In the genomic region with DNA sequence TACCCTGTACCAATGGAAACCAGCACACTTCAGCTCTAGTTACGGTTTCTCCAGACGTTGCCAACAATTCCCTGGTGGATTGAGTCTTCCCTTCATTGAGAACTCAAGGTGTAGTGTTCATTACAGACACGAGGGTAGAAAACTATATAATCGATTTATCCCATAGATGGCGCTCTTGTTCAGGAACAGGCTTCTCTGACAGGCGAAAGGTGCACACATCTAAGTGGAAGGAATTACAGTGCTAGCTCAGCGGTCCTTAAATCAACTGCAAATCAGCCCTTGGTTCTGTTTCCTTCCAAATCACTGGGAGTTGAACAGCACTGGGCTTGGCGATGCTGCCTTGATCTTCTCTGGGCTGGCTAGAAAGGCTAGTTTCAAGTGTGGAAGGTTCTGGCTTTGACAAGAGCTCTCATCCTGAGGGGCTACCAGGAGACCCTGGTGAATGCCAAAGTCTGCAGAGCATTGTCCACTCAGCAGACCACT, we compare ENCODE assay signal across 9 mouse cellular contexts.
DNase-seq lines count a peak whose midpoint lies in the region; ATAC-seq and TF ChIP-seq lines count a peak whose summit lies in the region.
"Had no signal": no experiment of that assay in that cellular context is flagged by ENCODE, and none has a peak within 500 bp of the region (broad histone marks: within the 10 kb centered on the region; RNA-seq: fewer than 3 reads in every experiment).

No protein-coding gene starts in this region.

- H3K9me3 ChIP-seq in hindbrain, embryonic 11.5 days (ENCODE audit: control insufficient read depth, low read length), result no peaks in the 10 kb centered on the region
- H3K9me3 ChIP-seq: embryonic facial prominence, embryonic 13.5 days had no signal

- H3K4me2 ChIP-seq in hindbrain, embryonic 11.5 days (replicated peaks; ENCODE audit: low read depth, low read length), result no peak overlapping the region
- H3K4me2 ChIP-seq: embryonic facial prominence, embryonic 13.5 days had no signal

- no peaks in the 10 kb centered on the region for H3K36me3 ChIP-seq in hindbrain, embryonic 11.5 days (ENCODE audit: control insufficient read depth, insufficient read depth, low read length)
- H3K36me3 ChIP-seq: embryonic facial prominence, embryonic 13.5 days had no signal

- no peaks in the 10 kb centered on the region for H3K4me1 ChIP-seq in hindbrain, embryonic 11.5 days (replicated peaks; ENCODE audit: control insufficient read depth, insufficient read depth, low read length)
- H3K4me1 ChIP-seq: embryonic facial prominence, embryonic 13.5 days had no signal

- CTCF ChIA-PET in Patski (lab: Charles Lee), result interaction anchor here (0.7 to 5.4 kb wide), 3 partner anchors 17 to 765 kb away, joined by 3 to 22 read pairs (median 3); no protein-coding TSS in a partner anchor

- POLR2A ChIA-PET in Patski (lab: Charles Lee), result no interaction called here

- H3K9ac ChIP-seq in hindbrain, embryonic 11.5 days (ENCODE audit: low read depth, low read length), result no peak overlapping the region
- H3K9ac ChIP-seq: embryonic facial prominence, embryonic 13.5 days had no signal

- in situ Hi-C loops in Patski (cut with MboI; ENCODE audit: low pct_unique_long_range_greater_than_20kb), result no loop called here

- peaks cover 70% of the 10 kb centered on the region for H3K27me3 ChIP-seq in Patski
- H3K27me3 ChIP-seq in hindbrain, embryonic 11.5 days (ENCODE audit: control insufficient read depth, insufficient read depth, low read length), result no peaks in the 10 kb centered on the region
- H3K27me3 ChIP-seq: embryonic facial prominence, embryonic 13.5 days had no signal

- H3K27ac ChIP-seq in hindbrain, embryonic 11.5 days (ENCODE audit: low read depth, low read length), result no peak overlapping the region
- H3K27ac ChIP-seq: embryonic facial prominence, embryonic 13.5 days had no signal

- TF ChIP-seq CTCF in Patski (IDR thresholded peaks at IDR 0.05), result peak; percentile 63

- ATAC-seq in Patski, result peak; percentile 79
- ATAC-seq in hindbrain, embryonic 11.5 days (ENCODE audit: low FRiP score), result peak; percentile 73

- peak; percentile 53 for DNase-seq in 416B (ENCODE audit: low read depth)
- peak; percentile 2 for DNase-seq in Patski (ENCODE audit: low read depth, low spot score)
- peak; percentile 69 for DNase-seq in embryo, embryonic 11.5 days (ENCODE audit: low read depth, low spot score)
- peak; percentile 77 for DNase-seq in hindbrain, embryonic 11.5 days (ENCODE audit: low spot score)
- peak; percentile 76 for DNase-seq in layer of hippocampus, adult 9-10 months (ENCODE audit: low spot score)
- peak; percentile 58 for DNase-seq in lung, postnatal 25 days (ENCODE audit: low spot score)
- peak; percentile 13 for DNase-seq in skeletal muscle tissue, adult 2 months (ENCODE audit: low read depth, low spot score)
- DNase-seq in ovary, postnatal 36 days (ENCODE audit: low spot score), result no peak

- no peak overlapping the region for H3K4me3 ChIP-seq in hindbrain, embryonic 11.5 days (ENCODE audit: low read depth, low read length)
- H3K4me3 ChIP-seq: embryonic facial prominence, embryonic 13.5 days had no signal

- WGBS in hindbrain, embryonic 11.5 days, result 9% methylated on average over 8 of the region's 8 CpGs
